Mouse (Mus musculus): ENCODE data around the gene Pdpn.

Gene Pdpn

GRCm38 (mm10) chr4:143298431-143299315 lies 691 bp downstream of the Pdpn start:
- peak in 1 of 2 experiments; percentile 15 for DNase-seq

- DNase-seq: no peak
These were observed 2.3 kb downstream of the Pdpn start for GRCm38 (mm10) chr4:143297016-143297556.

DNA sequence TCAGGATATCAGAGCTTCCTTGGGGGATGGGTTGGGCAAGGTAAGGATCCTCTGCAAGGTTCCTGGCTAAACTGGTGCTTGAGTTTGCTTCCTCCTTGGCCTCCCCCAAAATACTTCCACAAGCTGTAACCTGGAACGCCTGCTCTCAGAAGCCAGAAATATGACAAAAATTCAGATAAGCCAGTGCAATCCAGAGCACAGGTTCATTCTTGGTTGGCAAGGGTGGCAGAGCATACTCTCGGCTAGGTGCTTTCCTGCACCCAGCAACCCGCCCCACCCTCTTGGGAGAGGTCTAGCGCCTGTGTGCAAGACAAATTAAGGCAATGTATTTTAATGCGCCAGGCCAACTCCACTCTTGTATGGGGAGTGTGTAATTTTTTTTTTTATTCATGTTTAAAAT lies 3.2 kb downstream of the Pdpn start:
- DNase-seq: no peak

GRCm38 (mm10) chr4:143294324-143294723 lies 5.0 kb downstream of the Pdpn start:
- no peak for DNase-seq

GRCm38 (mm10) chr4:143288880-143289279 lies 10.5 kb downstream of the Pdpn start:
- DNase-seq: no peak

DNA sequence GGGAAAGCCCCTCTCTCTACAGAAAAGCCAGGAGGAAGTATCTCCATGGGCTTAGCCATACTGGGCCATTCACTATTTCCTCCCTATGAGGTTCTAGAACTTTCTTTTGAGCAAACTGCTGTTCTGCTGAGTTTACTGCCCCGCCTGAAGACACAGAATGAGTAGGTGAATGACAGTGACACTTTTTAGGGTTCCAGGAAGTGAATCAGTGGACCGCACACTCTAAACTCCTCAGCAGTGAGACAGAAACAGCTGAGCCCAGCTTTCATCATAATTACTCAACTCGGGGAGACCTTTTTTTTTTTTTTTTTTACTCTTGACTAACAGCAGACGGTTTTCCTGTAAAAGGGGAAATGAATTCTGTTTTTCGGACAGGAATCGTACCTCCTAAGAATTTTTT lies 10.9 kb downstream of the Pdpn start:
- DNase-seq: no peak

DNA sequence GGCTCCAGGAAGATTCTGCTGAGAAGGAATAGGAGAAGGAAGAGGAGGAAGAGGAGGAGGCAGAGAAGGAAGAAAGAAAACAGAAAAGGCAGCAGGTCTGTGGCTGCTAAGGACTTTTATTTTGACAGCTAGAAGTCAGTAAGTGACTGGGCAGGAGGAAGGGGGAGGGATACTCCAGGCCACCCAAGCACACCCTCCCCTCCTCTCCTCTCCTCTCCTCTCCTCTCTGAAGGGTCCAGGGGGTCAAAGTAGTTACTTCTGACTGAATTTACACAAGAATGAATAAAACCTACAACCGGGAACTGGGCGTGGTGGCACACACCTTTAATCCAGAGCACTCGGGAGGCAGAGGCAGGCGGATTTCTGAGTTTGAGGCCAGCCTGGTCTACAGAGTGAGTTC lies 12.3 kb downstream of the Pdpn start:
- no peak for DNase-seq

DNA sequence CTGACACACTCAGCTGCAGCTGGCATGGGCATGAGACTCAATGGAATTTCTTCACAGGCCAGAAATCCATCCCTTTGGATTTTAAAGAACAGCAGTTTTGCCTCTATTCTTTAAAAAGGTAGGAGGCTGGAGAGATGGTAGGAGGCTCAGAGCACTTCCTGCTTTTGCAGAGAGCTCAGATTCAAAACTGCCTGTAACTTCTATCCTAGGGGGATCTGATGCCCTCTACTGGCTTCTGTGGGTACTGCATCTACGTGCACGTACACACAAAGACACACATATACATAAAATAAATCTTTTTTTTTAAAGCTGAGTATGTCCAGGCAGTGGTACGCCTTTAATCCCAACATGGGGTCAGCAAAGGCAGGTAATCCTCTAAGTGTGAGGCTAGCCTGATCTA lies 19.2 kb downstream of the Pdpn start:
- peak in 1 of 2 experiments; percentile 25 for DNase-seq

- DNase-seq: no peak
These were observed 19.7 kb downstream of the Pdpn start for GRCm38 (mm10) chr4:143279661-143280060.

DNA sequence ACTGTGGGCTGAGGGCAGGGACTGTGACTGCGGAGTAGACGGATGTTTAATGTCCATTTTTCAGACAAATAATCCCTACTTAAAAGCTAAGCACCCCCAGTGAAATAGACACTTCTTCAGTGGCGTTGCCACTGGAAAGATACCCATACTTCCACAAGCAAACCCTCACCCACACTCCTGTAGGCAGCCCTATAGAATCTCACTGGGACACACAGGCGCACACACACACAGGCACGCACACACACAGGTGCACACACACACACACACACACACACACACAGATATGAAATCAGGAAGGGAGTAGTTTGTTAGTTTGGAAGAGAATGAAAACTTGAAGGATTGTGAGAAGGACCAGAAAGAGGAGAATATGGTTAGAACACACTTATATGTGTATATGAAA lies 20.3 kb downstream of the Pdpn start:
- no peak for DNase-seq

- DNase-seq: peak in 1 of 2 experiments; percentile 34
These were observed 20.9 kb downstream of the Pdpn start for GRCm38 (mm10) chr4:143278429-143278871.

GRCm38 (mm10) chr4:143277319-143277718 lies 22.0 kb downstream of the Pdpn start:
- no peak for DNase-seq

DNA sequence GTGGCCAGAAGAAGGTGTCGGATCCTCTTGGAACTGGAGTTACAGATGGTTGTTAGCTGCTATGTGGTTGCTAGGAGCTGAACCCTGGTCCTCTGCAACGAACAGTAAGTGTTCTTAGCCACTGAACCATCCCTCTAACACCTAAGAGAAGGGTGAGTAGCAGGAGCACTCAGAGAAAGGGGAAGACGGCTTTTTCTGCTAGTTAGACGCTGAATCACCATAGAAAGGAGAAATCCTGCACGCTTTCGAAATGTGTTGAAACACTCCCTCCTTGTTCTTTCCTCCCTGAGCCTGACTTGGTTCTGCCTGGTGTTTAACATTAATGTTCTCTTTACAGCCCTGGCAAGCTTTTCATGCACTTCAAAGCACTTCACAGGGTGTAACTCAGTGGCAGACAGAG lies 27.8 kb downstream of the Pdpn start:
- no peak for DNase-seq

GRCm38 (mm10) chr4:143270903-143271302 lies 28.5 kb downstream of the Pdpn start:
- no peak for DNase-seq

- DNase-seq: no peak
These were observed 36.7 kb downstream of the Pdpn start for GRCm38 (mm10) chr4:143262696-143263095.

- no peak for DNase-seq
These were observed 39.5 kb downstream of the Pdpn start for GRCm38 (mm10) chr4:143259718-143260349.

GRCm38 (mm10) chr4:143258517-143258916 lies 40.8 kb downstream of the Pdpn start:
- DNase-seq: peak; percentile 55 to 81

- no peak for DNase-seq
These were observed 41.4 kb downstream of the Pdpn start for GRCm38 (mm10) chr4:143257971-143258370.

GRCm38 (mm10) chr4:143255541-143255940 lies 43.8 kb downstream of the Pdpn start:
- no peak for DNase-seq

DNA sequence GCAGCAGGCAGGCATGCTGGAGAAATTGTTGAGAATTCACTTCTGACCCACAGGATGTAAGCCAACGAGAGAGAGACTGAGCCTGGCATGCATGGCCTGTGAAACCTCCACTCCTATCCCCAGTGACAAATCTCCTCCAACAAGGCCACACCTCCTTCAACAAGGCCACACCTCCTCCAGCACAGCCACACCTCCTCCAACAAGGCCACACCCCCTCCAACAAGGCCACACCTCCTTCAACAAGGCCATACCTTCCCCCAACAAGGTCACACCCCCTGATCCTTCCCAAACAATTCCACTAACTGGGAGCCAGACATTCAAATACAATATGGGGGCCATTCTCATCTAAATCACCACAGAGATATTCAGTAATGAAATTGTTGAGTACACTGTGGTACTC lies 46.0 kb downstream of the Pdpn start:
- DNase-seq: no peak

DNA sequence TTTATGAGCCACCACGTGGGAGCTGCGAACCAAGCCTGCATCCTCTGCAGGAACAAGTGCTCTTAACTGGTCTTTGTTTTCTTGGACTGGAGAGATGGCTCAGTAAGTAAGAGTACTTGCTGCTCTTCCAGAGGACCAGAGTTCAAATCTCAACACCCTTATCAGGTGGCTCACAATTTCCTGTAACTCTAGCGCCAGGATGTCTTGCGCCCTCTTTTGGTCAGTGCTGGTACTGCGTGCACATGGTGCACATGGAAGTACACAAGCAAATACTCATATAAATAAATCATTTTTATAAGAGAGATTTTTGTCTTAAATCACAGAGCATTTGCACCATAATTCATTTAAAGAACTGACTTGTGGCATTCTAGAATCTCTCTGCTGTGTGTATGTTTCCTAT lies 51.3 kb downstream of the Pdpn start:
- peak in 1 of 2 experiments; percentile 15 for DNase-seq

DNA sequence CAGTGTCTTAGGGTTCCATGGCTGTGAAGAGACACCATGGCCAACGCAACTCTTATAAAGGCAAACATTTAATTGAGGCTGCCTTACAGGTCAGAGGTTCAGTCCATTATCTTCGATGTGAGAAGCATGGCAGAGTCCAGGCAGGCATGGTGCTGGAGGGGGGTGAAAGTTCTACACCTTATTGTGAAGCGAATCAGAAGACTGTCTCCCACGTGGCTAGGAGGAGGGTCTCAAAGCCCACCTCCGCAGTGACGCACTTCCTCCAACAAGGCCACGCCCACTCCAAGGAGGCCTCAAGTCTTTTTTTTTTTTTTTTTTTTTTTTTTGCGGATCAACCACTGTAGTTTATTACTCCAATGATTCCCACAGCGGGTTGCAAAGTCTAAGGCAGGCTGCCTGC lies 58.1 kb downstream of the Pdpn start:
- DNase-seq: no peak

- DNase-seq: no peak
These were observed 59.7 kb downstream of the Pdpn start for GRCm38 (mm10) chr4:143239615-143240201.

GRCm38 (mm10) chr4:143239117-143239516 lies 60.2 kb downstream of the Pdpn start:
- no peak for DNase-seq

All from cerebellum, postnatal 25 days (tissue).